Mouse (Mus musculus) macrophage (primary cell): ENCODE results near the gene Sbno2. TPM values are rescaled to one million over a fixed set of nuclear protein-coding genes. Genes with fewer than 3 reads are reported as not detected.

Experiments used
- H3K27ac ChIP-seq: fragments of 350-480 bp; formaldehyde crosslinking; 2 replicates; pipeline ENCODE4 v1.9.0; 2021
- H3K36me3 ChIP-seq: fragments of 350-480 bp; formaldehyde crosslinking; 2 replicates; pipeline ENCODE4 v1.9.0; 2021; ENCODE audit errors: inconsistent target
- H3K4me3 ChIP-seq: fragments of 350-480 bp; formaldehyde crosslinking; 2 replicates; pipeline ENCODE4 v1.9.0; 2021; ENCODE audit errors: inconsistent target
- H3K79me2 ChIP-seq: fragments of 350-480 bp; formaldehyde crosslinking; 2 replicates; pipeline ENCODE4 v1.9.0; 2021; ENCODE audit errors: inconsistent target
- WGBS: methylation state at CpG from one replicate; pipeline ENCODE4 v1.1.7; 2026; ENCODE audit warnings: inconsistent platforms; ENCODE audit not compliant: missing documents; 5-methylcytosine and 5-hydroxymethylcytosine counted together
- polyA plus RNA-seq: library from polyadenylated mRNA; stranded (reverse); fragments of 250-400 nt; gene quantifications from 3 replicates; pipeline ENCODE4 v1.2.4, GENCODE M21; 2018; ENCODE audit warnings: inconsistent platforms

Gene Sbno2
- polyA plus RNA-seq, 1 experiment from 2014 or later, result 23.7 TPM

DNA sequence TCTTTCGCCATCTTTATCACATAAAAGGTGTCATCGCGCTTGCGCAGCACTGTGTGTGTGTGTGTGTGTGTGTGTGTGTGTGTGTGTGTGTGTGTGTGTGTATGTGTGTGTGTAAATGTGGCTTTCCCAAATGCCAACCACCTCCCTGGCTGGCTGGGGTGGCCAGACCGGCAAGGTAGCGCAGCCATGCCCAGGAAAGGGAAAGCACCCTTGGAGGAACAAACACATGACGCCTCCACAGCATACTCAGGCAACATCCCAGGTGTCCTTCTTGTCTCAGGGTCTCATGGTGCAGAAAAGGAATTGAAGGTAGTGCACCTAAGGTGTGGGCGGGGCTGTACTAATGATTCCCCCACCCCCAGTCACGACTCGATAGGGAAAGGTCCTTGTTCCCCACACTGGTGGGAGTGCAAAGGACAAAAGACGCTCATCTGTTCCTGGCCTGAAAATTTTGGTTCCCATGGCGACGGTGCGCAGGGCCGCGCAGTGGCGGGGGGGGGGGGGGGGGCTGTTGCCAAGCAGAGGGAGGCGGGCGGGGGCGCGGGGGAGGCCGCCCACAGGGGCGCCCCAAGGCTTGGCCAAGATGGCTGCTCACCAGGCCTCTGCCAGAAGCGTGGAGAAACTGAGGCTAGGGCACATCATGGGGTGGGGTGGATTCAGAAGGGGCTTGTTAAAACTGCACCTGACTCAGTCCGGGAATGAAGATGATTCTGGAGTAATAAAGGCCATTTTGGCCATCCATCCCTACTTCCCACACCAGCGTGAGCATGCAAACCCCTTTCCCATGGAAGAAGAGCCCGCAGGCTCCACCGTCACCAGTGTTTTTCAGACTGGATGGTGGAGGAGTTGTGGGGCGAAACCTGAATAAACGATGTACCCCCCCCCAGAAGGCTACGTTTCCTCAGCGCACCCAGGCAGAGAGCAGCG is 32.5 kb upstream of the Sbno2 start:
- no peaks in the 10 kb centered on the region for H3K36me3 ChIP-seq
- H3K79me2 ChIP-seq, result peaks cover 6% of the 10 kb centered on the region
- no peak overlapping the region for H3K27ac ChIP-seq
- no peak overlapping the region; the same call in 1 of the 2 replicates for H3K4me3 ChIP-seq
- 38% methylated on average over 23 of the region's 33 CpGs for WGBS

- H3K36me3 ChIP-seq, result no peaks in the 10 kb centered on the region
- H3K27ac ChIP-seq, result no peak overlapping the region
- 56% methylated on average over 25 of the region's 29 CpGs for WGBS
- no peaks in the 10 kb centered on the region for H3K79me2 ChIP-seq
- H3K4me3 ChIP-seq, result no peak overlapping the region
Measured at GRCm38 (mm10) chr10:80136952-80137625, 31.7 kb upstream of the Sbno2 start.

DNA sequence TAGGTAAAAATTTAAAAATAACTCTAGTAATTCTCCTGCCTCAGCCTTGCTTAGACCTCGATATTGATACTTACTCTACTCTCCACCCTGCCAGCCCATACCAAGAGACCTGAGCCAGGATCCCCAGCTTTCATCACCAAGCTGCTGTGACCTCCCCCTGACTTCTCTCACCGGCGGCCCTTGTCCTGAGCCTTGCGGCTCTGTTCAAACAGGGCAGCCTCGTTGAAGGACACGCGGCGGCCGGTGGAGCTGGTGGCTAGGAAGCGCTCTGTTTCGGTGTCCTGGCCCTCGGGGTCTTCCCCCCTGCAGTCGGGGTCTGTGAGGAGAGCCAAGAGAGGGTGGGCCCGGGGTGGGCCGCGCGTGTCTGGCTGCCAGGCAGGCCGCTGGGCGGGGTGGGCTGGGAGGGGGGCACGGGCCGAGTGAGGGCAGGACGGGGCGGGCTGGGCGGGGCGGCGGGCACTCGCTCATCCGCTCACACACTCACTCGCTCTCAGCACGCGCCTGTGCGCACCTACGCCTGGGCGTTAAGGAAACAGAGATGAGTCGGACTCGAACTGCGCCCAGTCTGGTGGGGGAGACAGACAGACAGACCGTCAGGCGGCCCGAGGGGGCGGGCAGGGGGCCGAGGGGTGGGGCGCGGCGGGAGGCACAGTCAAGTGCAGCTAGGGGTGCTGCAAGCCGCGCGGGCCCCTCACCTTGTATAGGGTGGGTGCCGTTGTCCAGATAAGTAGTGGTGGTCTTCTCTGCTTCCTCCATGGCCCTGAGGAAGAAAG is 31.0 kb upstream of the Sbno2 start:
- Histone ChIP-seq H3K36me3 (no peaks in the 10 kb centered on the region), H3K4me3 (no peak overlapping the region), H3K27ac (no peak overlapping the region), H3K79me2 (no peaks in the 10 kb centered on the region)
- 90% methylated on average over 27 of the region's 49 CpGs for WGBS

DNA sequence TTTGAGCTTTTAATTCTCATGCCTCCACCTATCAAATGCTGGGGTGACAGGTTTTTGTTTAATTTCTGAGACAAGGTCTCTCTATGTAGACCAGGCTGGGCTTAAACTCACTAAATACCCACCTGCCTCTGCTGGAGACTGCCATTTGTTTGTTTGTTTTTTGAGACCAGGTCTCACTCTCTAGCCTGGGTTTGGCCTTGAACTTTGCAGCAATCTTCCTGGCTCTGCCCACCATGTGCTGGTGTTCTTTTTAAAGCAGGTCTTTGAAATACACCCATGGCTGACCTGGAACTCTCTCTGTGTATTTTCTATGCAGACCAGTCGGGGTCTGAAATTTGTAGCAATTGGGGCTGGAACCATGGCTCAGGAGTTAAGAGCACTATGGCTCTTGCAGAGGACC is 30.3 kb upstream of the Sbno2 start:
- no peak overlapping the region for H3K27ac ChIP-seq
- peaks cover 5% of the 10 kb centered on the region; the same call in 1 of the 2 replicates for H3K36me3 ChIP-seq
- 88% methylated on average over 1 of the region's 1 CpGs for WGBS
- no peaks in the 10 kb centered on the region for H3K79me2 ChIP-seq
- no peak overlapping the region for H3K4me3 ChIP-seq

DNA sequence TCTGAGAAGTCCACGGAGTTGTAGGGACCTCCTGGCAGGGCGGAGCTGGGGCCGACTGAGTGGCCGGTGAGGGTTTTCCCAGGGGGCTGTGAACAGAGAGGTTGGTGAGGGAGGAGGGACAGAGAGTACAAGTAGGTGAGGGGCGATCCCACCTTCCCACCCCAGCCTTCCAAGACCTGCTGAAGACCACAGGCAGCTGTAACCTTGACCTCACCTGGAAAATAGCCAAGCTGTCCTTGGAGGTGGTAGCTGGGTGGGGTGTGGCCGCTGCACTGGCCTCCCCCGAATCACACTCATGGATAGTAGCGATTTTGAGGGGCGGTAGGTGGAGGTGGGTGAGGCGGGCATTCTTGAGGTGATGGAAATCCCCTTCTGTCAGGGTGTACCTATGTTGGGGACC is 29.8 kb upstream of the Sbno2 start:
- H3K36me3 ChIP-seq, result peaks cover 10% of the 10 kb centered on the region; the same call in 1 of the 2 replicates
- no peak overlapping the region for H3K4me3 ChIP-seq
- no peaks in the 10 kb centered on the region for H3K79me2 ChIP-seq
- H3K27ac ChIP-seq, result no peak overlapping the region
- WGBS, result 84% methylated on average over 8 of the region's 10 CpGs

GRCm38 (mm10) chr10:80134421-80134820 is 29.1 kb upstream of the Sbno2 start:
- no peak overlapping the region for H3K27ac ChIP-seq
- peaks cover 18% of the 10 kb centered on the region; the same call in 1 of the 2 replicates for H3K36me3 ChIP-seq
- 93% methylated on average over 9 of the region's 9 CpGs for WGBS
- no peaks in the 10 kb centered on the region for H3K79me2 ChIP-seq
- H3K4me3 ChIP-seq, result no peak overlapping the region

DNA sequence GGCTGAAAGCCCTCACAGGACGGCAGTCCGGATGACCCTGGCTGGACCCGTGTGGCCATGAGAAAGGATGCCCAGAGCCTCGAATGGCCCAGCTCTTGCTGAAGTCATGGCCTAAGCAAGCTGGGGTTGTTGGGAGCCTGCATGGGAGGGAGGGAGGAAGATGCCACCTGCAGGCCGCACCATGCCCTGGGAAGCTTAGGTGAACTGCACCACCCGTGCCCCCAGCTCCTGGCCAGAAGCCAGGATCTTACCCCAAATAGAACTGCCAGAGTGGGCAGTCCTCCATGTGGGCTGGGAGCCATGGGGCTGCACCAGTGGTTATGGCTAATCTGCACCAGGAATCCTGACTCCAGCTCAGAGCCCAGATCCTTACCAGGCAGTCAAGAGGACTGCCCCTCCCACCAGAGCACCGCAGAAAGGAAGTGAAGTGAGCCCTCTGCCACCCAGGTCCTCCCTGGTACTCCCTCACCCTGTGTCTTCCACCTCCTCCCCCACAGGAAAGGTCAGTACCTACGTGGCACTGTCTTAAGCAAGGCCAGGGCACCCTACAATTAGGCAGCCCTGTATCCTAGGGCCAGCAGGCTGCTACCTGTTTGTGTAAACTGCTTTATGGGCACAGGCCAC is 28.0 kb upstream of the Sbno2 start:
- Histone ChIP-seq H3K27ac (no peak overlapping the region), H3K79me2 (no peaks in the 10 kb centered on the region; the same call in 1 of the 2 replicates), H3K36me3 (peaks cover 29% of the 10 kb centered on the region; the same call in 1 of the 2 replicates), H3K4me3 (no peak overlapping the region)
- 68% methylated on average over 8 of the region's 8 CpGs for WGBS

- Histone ChIP-seq H3K4me3 (no peak overlapping the region), H3K79me2 (peaks cover 11% of the 10 kb centered on the region; the same call in 1 of the 2 replicates), H3K27ac (no peak overlapping the region), H3K36me3 (peaks cover 42% of the 10 kb centered on the region)
- WGBS, result 89% methylated on average over 23 of the region's 27 CpGs
Measured at GRCm38 (mm10) chr10:80131952-80132350, 26.6 kb upstream of the Sbno2 start.

DNA sequence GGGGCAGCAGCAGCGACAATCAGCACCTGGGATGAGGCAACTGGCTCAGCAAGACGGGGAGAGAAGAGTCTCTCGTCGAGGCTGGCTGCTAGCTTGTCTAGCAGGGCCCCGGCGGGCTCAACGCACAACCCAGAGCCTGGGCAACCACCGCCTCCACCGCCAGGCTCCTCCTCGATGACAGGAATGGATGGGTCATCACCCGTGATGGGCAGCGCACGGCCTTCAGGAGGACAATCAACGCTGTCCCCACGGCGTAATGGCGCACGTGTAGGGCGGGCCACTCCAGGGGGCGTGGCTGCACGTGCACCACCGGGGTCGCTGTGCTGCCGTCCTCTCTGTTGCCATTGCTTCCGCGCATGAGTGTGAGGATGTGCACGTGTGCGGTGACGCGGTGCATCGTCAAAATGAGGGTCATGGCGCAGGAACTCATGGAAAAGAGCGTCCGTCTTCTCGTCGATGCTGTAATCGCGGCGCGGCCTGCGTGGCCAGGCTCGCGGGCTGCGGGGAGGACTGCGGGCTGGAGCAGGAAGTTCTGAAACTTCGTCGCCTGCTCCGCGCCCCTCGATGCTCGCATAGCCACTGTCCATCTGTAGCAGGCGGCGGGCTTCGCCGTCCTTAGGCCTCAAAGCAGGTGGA is 26.1 kb upstream of the Sbno2 start:
- Histone ChIP-seq H3K36me3 (peaks cover 47% of the 10 kb centered on the region), H3K27ac (no peak overlapping the region), H3K4me3 (no peak overlapping the region), H3K79me2 (peaks cover 16% of the 10 kb centered on the region)
- WGBS, result 87% methylated on average over 51 of the region's 55 CpGs

- 96% methylated on average over 18 of the region's 18 CpGs for WGBS
- H3K79me2 ChIP-seq, result peaks cover 25% of the 10 kb centered on the region
- H3K27ac ChIP-seq, result no peak overlapping the region
- peaks cover 56% of the 10 kb centered on the region for H3K36me3 ChIP-seq
- H3K4me3 ChIP-seq, result no peak overlapping the region
Measured at GRCm38 (mm10) chr10:80130403-80131031, 25.1 kb upstream of the Sbno2 start.

DNA sequence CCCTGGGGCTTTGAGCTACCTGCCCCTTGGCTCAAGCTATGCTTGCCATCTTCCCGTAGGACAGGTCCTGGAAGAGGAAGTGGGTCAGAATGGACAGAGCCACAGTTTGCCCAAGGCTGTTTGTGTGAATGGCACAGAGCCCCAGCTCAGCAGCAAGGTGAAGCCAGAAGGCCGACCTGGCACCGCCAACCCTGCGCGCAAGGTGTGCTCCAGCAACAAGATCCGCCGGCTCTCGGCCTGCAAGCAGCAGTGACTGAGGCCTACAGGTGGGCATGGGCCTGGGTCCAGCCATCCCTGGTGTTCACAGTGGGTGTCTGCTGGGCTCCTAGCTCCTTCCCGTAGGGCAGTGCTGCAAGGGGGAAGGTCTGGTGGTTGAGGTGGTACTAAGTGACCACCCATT is 24.5 kb upstream of the Sbno2 start:
- H3K36me3 ChIP-seq, result peaks cover 62% of the 10 kb centered on the region
- 90% methylated on average over 8 of the region's 9 CpGs for WGBS
- no peak overlapping the region for H3K27ac ChIP-seq
- no peak overlapping the region for H3K4me3 ChIP-seq
- H3K79me2 ChIP-seq, result peaks cover 32% of the 10 kb centered on the region

GRCm38 (mm10) chr10:80127920-80128319 is 22.5 kb upstream of the Sbno2 start:
- Histone ChIP-seq H3K79me2 (peaks cover 51% of the 10 kb centered on the region), H3K4me3 (no peak overlapping the region), H3K36me3 (peaks cover 65% of the 10 kb centered on the region), H3K27ac (no peak overlapping the region)
- 96% methylated on average over 4 of the region's 8 CpGs for WGBS

- Histone ChIP-seq H3K4me3 (no peak overlapping the region), H3K27ac (no peak overlapping the region), H3K36me3 (peaks cover 49% of the 10 kb centered on the region), H3K79me2 (peaks cover 90% of the 10 kb centered on the region)
- 92% methylated on average over 9 of the region's 9 CpGs for WGBS
Measured at GRCm38 (mm10) chr10:80123932-80124562, 18.7 kb upstream of the Sbno2 start.
